Mouse (Mus musculus) c-Kit-negative CD71-positive TER-119-positive erythroid progenitor cells, embryonic 14.5 days (primary cell): ENCODE data around the gene Prkag3.

Experiments
- DNase-seq: peaks from one replicate; pipeline ENCODE4 v3.0.0-alpha.2; 2013; ENCODE audit warnings: low read depth, low spot score

Prkag3 gene

DNA sequence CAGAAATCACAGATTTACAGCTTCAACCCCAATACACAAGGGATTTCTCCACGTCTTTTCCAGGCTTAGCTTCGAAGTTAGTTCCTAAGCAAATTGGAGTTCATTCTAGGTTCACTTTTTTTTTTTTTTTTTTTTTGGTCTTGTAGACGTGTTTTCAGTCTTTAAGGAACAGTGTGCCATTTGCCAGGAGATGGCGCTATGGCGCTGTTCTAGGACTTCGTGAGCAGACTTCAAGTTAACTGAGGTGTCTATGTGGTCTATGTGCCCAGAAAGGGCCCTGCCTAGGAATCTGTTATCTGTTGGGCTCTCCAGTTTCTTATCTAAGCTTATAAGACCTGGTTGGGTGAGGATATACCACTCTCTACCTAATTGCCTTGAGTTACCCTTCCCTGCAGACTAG, 14.1 kb upstream of the Prkag3 start:
- no peak for DNase-seq

DNA sequence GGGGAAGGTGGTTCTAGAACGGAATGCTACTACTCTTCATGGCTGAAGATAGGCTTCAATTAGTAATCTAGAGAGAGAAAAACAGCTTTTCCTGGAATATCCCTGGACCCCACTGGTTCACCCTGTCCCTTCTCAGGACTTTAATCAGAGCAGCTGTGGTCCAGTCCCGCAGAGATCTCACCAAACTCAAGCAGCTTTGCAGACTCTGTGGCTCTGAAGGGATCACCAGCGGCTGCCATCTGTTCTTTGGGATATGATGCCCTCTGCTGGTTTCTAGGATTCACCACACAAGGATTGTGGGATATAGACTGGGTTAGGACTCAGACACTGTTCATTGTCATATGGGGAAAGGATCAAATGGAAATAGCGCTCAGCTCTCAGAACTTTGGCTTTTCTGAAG, 10.8 kb upstream of the Prkag3 start:
- no peak for DNase-seq

DNA sequence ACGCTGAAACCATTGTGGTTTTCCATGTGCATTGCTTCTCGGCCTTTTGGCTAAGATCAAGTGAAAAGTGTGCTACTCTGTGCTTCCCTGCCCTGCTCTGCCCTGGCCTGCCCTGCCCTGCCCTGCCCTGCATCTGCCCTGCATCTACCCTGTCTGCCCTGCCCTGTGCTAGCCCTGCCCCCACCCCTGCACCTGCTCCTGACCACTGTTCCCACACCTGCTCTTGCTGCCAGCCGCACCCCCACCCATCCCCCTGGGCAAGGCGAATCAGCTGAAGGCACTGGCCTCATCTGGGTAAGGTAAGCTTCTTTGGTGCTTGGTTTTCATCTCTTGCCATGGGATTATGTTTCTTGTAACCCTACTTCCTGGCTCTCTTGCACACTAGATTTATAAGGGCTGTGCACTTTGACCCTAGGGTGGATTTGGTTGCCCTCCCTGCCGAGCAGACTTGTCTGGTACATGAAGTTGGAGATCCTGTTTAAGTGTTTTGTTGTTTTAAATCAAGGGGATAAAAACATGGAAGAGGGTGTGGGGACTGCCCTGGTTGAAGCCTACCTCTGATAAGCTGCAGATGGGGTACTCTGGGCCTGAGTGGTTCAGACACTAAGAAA, 5.3 kb upstream of the Prkag3 start:
- no peak for DNase-seq

DNA sequence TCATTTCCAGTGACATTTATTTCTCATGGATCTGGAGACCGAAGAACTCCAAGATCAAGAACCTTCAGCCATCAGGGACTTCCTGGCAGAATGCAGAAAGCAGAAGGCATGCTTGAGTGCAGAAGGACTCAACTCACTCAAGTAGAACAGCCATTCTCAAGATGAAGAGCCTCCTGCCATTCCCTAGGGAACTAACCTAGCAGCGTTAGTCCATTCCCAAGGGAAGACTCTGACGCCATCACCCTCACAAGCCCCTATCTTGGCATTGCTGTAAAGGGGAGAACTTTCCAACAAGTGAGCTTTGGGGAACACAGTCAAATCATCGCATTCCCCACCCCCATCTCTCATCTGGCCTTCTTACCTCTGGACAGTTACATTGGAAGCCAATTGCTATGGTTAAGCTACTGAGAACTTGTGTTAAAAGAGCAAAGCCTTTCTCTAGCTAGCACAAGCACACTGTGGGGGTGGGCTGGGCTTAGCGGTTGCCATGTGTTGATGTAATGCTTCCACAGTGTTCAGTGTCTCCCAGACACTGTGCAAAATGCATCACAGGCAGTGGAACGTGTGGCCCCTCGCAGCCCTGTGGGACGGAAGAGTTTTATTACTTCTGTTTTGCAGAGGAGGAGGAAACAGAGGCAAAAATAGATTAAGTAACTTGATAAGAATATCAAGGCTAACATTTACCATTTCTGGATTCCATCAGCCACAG, 4.4 kb upstream of the Prkag3 start:
- DNase-seq = no peak

DNA sequence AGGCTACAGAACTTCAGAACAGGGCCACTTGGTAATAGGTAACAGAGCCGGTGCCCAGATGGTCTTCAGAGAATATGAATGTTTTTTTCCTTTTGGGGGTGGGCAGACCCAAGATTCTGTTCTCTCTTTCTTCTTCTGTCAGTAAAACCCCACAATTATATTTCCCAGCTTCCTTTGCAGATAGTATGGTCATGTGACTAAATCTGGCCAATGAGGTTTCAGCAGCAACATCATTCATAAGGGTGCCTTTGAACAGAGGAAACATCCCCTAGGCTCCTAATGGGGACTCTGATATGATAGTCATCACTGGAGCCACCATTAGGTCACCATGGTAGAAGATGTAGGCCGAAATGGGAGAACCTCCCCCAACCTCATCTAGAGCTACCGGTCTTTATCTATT, 3.8 kb upstream of the Prkag3 start:
- no peak for DNase-seq

DNA sequence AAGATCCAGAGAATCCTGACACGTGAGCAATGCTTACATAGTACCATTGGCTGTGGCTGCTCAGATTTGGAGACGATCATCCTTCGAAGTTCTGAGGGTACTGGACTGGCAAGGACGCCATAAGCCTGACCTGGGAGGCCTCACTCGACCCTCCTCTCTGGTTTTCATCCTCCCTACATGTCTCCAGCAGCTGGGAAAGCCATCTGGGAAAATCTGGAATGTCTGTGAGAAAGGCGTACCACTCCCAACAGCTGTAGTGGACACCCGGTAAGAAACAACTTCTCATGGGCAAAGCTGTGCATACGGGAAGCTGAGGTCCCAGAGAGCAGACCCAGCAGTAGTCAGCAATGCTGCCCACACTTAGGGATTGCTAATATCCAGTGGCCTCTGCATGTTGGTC, 3.1 kb upstream of the Prkag3 start:
- DNase-seq = no peak

DNA sequence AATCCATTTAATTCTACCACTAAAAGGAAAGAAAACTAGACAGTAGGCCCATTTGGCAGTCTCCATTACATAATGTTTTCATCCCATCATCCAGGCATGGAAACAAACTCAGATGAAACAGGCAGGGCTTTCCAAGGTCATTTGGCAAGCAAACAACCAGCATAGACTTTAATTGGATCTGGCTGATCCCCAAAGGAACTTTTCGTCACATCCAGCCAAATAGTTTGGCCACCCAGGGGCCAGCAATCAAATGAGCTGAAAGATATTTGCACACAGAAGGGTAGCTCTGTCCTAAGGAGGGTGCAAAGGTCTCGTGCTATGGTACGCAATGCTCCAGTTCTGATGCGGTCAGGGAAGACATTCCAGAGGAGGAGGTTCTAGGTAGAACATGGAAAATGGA, 1.7 kb upstream of the Prkag3 start:
- no peak for DNase-seq

DNA sequence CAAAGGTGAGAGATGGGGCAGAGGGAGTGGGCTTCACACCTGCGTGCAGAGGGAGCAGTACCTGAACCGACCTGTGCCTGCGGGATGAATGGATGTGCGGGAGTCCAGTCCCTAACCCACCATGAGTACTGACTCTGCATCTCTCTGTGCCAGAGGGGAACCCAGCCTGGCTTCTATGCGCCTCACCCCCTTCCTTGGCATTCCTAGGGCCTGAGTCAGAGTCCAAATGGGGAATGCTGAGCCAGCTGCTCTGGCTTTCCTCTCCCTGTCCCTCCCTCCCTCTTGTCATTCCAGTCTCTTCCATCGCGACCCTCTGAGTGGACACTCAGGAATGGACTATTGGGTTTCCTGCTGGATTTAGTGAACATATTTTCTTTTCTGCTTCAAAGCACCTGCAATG, 280 bp upstream of the Prkag3 start:
- no peak for DNase-seq

DNA sequence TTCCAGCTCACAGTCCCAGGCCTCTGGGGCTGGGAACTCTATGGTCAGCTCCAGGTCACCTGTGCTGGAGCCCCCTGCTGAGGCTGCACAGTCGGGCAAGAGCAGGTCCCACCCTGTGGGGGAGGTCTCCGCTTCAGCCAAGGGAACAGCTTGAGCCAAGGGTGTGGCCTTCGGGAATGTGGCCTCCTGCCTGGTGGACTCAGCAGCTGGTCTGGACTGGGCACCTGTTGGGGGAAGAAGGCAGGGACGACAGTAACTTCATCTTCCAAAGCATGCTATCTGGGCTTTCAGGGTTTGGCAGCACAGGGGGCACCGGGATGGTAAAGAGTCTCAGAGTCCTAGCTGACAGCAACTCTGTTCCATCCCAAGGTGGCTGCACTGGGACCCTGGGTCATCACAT, 1.7 kb downstream of the Prkag3 start:
- no peak for DNase-seq

DNA sequence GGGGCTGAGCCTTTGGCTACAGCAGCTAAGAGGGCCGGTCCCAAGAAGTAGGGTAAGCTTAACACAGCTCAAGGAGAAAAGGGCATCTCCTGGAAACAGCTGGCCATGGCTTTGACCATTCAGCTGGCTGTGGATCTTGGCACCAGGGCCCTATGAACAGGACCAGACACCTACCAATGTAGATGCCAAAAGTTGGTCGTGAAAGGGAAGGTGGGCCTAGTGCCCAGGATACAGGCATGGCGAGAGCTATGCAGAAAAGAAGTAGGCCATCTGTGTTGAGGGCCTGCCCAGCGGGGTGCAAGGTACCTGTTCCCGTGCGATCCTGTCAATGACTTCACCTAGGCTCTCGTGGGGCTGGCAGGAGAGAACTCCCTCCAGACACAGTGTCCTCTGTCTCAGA, 8.2 kb downstream of the Prkag3 start:
- DNase-seq = no peak

DNA sequence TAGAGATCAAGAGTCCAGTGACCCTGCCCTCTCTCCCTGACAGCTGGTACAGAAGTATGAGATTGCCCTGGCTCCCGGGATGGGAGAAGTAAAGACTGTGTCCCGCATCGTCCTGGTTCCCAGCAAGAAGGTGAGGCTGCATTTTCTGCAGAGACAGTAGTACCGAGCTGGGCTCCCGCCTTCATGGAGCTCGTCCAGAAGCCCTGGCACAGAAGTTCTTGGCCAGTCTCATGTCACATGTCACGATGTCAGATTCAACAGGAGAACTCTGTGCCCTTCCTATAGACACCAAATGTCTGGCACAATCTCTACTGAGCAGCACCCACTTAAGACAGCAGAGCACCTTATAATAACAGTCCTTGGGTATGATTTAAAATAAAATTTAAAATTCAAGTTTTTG, 11.5 kb downstream of the Prkag3 start:
- DNase-seq = no peak

DNA sequence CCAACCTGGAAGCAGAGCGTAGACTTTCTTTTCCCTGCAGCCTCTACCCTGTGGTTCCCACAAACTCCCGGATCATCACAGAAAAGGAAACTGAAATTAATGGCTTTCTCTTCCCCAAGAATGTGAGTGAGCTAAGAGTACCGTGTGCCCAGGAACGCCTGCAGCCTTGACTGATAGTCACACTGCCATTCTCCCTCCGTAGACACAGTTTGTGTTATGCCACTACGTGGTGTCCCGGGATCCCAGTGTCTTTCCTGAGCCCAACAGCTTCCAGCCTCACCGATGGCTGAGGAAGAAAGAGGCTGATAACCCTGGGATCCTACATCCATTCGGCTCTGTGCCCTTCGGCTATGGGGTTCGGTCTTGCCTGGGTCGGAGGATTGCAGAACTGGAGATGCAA, 12.0 kb downstream of the Prkag3 start:
- no peak for DNase-seq

DNA sequence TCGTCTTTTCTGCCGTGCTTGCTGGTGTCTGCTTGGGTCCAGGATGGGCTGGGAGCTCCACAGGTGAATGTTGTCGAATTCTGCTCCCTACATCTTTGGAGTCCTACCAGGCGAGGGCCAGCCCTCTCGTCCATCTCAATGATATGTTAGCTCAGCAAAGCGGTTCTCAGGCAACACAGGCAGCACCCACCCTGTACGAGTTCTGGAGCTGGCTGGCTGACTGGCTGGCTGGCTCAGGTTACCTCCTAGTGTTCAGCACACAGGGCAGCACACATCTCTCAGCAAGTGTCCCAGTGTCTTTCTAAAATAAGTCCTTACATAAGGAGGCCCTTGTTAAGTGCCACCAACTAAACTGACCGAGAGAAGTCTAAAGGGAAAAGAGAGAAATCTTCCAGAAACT, 20.6 kb downstream of the Prkag3 start:
- DNase-seq = no peak

DNA sequence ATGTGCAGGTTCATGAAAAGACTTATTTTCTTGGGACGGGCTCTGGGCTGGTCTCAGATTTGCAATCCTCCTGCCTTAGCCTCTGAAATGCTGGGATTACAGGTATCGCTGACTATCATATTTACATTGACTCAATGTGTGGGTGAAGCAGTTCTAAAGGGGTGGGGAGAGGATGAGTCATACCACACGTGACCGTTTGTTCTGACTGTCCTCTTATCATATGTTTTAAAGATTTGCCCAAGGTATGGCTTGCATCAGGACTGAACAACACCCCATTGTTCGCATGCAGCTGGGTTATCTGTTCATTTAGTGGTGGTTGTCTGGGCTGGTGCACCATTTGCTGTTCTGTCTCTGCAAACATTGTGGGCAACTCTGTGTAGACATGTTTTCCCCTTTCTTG, 22.3 kb downstream of the Prkag3 start:
- no peak for DNase-seq

DNA sequence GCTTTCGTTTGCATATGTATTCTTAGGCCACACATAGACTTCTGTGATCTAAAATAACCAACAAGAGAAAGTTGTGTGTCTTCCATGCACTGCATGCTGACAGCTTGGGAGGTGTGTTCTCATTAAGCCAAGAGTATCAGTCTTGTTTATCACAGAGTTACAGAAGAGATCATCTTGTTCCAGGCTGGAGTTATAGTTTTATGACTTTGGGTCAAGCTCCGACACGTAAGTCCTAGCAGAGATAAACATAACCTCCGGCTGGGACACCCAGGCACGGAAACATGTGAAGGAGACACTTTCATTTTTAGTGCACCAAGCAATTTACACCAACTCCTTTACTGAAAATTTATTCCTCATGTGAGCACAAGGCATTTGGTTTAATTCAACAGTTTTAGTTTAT, 22.9 kb downstream of the Prkag3 start:
- DNase-seq = no peak

DNA sequence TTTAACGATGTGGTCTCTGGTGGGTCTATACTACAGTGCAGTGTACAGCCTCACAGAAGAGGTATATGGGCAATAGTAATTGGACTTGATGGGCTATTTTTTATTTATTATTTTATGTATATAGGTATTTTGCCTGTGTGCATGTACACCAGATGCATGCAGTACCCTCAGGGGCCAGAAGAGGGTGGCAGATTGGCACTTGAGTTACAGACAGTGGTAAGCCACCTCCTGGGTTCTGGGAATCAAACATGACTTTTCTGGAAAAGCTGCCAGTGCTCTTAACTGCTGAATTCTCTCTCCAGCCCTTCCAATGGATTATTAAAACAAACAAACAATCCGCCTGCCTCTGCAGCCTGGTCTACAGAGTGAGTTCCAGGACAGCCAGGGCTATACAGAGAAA, 25.3 kb downstream of the Prkag3 start:
- DNase-seq = no peak

DNA sequence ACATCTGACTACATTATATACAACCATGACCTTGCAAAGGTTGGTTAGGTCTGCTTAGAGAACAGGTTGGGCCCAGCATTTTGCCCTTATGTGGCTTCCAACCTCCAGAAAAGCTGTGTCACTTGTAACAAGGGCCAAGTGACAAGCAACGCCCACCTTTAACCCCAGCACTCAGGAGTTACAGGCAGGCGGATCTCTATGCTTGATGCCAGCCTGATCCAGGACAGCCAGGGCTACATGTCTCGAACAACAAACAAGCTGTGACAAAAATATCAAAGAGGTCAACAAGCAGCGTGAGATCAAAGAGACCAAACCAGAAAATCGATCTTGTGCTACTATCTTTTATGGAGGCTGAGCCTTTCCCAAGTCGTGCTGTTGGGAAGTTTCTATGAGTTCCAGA, 27.4 kb downstream of the Prkag3 start:
- no peak for DNase-seq

DNA sequence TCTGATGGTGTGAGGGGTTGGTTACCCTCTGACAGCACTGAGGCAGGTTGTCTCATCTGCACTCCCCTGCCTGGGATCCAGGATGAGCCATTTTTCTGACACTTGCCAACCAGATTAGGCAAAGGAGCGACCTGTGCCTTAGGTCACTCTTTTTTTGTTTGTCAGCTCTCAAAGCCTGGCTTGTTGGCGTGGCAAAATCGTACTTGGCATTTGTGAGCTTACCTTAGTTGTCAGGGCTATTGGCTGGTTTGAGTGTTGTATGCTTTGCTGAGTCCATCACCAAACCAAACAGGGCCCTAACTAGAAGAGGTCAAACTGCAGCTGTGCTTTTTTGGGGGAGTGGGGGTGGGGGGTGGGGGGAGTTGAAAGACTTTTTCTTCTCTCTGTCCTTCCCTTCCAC, 29.7 kb downstream of the Prkag3 start:
- no peak for DNase-seq

DNA sequence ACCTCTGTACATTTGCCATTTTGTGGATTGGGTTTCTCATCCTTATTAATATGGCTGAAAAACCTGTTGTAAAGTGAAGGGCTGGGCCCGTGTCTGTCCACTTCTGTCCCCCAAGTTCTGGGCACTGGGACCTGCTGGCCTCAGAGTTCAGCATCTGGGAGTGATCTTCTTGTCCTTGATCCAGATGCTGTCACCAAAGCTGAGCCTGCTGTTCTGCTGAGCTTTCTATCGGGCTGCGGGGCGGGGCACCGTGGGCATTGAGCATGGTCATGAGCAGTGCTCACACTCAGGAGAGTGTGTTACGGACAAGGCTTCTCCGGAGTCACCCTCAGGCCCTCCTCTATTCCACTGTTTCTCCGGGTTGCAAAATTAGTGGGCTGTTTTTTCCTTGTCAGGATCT, 30.9 kb downstream of the Prkag3 start:
- no peak for DNase-seq

DNA sequence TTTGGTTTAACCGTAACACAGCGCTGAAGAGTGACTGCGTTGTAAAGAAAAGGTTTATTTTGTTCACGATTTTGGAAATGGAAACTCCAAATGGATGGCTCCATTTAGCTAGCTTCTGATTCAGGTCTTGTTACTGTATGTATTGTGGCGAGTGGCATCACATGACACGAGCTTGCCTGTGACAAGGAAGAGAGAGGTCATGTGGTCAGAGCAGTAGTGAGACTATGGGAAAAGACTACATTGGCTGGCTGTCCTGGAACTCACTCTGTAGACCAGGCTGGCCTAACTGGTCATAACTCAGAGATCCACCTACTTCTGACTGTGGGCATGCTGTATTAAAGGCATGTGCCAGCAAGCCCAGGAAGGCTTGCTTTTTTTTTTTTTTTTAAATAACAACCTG, 33.1 kb downstream of the Prkag3 start:
- no peak for DNase-seq

DNA sequence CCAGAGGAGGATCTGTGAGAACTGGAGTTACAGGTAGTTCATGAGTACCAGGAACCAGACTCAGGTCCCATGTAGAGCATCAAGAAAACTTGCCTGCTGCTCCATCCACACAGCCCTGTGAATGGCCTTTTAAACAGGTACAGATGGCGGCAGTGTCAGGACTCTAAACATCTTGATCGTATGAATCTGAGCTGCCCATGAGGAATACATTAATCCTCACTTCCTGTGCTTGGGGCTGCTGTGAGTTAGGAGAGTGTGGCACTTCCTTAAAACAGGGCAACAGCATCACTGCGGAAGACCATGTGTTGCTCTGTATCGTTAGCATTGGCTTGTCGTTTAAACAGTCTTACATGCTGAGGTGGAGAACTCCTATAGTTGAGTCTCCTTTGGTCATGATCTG, 33.6 kb downstream of the Prkag3 start:
- no peak for DNase-seq

DNA sequence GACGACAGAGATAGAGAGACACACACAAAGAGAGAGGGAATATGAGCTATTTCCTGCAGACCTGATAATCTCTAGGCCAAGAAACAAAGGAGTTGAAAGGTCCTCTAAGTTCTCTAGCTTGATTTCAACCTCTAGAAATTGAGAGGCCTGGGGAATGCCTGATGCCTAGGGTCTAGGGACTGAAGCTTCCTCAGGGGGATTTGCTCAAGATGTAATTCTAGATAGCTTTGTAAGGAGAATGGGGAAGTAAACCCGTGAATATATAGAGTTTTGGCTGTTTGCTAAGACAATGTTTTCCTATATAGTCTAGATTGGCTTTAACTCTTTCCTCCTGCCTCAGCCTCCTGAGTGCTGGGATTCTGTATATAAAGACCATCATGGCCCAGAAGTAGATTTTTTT, 34.1 kb downstream of the Prkag3 start:
- DNase-seq = no peak

DNA sequence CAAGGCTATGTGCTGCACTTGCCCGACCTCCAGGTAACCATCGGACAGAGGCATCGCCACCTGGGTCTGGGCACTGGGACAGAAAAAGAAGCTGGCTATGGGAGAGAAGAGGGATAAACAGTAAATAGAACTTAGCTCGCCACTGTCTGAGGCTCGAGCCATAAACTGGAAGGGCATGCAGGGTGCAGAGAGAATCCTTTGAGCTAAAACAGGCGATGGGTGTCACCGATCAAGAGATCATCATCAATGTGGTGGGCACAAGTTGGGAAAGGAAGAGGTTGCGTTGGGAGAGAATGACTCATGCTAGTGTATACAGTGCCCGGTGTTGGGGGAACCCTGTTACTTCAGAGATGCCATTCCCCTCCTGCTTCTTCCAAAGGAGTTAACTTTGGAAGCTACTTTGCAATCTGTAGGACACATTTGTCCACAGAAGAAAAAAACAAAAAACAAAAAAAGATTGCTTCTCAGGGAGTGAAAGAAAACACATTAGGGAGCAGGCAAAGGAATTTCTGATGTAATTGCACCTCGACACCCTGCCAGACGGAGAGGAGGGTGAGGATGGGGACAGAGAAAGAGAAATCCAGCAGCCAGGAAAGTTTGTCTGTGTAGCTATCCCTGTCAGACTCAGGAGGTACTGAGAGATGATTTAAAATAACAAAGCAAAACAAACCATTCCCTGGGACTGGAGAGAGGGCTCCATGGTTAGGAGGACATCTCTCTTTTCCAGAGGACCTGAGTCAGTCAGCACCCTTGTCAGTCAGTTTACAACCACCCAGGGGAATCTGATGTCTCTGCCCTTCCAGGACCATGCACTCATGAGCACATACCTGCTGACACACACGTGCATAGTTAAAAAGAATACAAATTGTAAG, 34.9 kb downstream of the Prkag3 start:
- DNase-seq = no peak
